Mouse (Mus musculus) embryo, embryonic 10.5 days (tissue): ENCODE results near the gene Myh9.
"Not testable (repeated sequence)": the region's sequence is repeated elsewhere in the genome, so short reads cannot be mapped to it uniquely, and the experiment has no call there.

ENCODE experiments used
- DNase-seq: peaks from one replicate; pipeline ENCODE4 v3.0.0-alpha.2; 2015; ENCODE audit warnings: low spot score

Myh9 gene

DNA sequence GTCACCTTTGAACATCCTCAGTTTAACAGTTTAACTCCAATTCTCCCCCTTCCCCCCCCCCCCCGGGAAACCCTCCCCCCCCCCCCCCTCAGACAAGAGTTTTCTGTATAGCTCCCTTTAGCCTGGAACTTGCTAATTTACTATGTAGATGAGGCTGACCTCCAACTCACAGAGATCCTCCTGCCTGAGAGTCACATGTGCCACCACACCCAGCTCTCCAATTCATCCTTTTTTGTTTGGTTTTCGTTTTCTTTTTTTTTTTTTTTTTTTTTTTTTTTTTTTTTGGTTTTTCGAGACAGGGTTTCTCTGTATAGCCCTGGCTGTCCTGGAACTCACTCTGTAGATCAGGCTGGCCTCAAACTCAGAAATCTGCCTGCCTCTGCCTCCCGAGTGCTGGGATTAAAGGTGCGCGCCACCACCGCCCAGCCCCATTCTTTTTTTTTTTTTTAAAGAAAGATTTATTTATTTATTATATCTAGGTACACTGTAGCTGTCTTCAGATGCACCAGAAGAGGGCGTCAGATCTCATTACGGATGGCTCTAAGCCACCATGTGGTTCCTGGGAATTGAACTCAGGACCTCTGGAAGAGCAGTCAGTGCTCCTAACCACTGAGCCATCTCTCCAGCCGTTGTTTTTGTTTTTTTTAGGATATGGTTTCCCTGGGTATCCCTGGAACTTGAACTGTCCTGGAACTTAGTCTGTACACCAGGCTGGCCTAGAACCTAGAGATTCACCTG lies 25.4 kb upstream of the Myh9 start:
- not testable (repeated sequence) for DNase-seq

DNA sequence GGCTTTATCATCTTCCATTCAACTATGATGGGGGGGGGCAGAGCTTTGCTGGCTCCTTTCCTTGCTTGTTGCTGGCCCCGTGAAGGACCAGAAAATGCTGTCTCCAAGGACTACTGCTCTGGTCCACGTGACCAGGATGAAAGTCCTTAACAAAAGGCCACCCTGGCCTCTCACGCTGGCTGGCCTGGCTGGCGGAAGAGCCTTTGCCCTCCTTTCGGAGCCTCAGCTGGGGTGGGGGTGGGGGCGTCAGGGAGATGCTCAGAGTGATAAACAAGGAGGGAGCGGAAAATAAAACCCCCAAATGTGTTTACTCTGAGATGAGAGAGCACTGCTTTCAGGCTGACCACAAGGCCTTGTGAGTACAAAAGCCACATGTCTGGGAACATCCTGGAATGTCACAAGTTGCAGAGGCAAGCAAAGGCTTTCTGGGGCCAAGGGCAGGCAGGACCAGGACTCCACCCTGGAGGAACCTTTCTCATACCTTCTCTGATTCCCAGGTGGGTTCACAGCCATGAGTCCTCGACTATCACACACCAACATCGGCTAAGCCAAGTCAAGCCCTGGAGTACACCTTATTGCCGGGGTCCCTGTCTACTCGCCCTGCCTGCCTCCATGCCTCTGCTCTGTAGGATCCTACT lies 24.7 kb upstream of the Myh9 start:
- DNase-seq = no peak

DNA sequence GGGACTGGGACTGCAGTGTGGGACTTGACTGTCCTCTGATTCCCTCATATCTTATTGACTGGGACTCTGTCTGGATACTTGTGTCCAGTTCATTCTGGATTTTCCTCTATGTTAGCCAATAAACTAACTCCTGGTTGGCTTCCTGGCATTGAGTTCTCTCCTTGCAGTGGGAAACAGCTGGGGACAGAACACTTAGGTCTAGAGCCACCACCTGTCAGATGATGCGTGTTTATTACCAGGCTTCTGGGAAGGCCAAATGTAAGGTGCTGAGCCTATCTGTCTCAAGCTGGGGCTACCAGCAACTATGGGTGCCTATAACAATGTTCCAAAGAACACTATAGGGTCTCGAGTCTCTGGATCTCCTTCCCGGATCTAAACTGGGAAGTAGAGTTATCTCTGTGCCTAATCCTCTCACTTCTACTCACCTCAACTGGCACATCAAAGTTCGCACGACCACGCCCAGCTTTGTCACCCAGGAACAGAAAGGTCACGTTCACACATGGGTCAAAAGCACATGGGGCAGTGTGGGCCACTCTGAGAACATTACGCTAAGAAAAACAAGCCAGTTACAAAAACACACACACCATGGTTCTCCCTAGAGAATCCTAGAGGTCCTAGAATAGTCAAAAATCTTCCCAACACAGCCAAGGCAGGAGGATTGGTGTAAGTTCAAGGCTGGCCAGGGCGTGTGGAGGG lies 22.2 kb upstream of the Myh9 start:
- DNase-seq = no peak

DNA sequence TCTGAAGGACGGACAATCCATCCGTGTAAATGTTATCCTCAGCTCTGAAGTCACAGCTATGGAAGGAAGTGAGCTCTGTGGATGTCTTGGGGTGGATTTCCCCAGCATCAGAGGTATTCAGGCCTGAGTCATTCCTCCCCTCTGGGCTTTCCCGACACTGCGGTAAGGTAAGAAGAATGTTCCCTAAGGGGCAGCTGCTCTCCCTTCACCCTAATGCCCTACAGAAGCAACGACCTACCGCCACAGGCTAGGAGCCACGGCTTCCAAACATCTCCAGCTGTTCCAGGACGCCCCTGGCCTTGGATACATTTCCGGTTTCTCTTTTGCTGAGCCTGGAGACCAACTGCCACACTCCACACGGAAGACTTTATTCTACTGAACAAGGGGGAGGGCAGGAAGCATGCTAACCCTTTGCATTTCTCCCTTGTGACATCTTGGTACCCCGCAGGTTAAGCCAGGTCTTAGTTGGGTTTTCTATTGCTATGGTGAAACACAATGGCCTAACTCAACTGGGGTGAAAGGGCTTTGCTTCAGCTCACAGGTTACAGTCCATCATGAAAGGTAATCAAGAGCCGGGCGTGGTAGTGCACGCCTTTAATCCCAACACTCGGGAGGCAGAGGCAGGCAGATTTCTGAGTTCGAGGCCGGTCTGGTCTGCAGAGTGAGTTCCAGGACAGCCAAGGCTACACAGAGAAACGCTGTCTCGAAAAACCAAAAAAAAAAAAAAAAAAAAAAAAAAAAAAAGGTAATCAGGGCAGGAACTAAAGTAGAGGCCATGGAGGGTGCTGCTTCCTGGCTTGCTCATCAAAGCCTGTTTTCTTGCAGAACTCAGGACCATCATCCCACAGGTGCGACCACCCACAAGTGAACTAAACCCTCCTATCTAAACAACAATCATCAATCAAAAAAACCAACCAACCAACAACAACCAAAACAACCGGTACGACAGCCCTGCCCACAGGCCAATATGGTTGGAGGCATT lies 21.3 kb upstream of the Myh9 start:
- DNase-seq = no peak

DNA sequence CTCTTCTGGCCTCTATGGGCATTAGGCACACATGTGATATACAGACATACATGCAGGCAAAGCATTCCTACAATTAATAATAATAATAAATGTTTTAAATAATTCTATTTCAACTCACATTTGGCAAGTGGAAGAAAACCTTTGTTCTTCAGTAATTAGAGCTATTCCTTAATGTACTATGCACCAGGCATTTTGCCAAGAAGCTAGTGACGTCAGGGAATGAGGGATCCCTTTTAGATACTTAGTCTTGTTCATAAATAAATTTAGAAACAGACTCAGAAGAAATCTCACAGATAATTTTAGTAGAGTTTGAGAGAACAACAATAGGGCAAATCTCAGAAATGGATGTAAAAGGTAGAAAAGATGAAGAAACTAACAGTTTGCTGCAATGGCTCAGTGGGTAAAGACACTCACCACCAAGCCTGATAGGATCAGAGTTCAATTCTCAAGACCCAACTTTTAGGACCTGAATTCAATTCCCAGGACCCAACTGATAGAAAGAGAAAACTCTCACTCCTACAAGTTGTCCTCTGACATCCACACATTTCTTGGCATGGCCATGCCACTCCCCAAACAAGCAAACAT lies 18.2 kb upstream of the Myh9 start:
- no peak for DNase-seq

DNA sequence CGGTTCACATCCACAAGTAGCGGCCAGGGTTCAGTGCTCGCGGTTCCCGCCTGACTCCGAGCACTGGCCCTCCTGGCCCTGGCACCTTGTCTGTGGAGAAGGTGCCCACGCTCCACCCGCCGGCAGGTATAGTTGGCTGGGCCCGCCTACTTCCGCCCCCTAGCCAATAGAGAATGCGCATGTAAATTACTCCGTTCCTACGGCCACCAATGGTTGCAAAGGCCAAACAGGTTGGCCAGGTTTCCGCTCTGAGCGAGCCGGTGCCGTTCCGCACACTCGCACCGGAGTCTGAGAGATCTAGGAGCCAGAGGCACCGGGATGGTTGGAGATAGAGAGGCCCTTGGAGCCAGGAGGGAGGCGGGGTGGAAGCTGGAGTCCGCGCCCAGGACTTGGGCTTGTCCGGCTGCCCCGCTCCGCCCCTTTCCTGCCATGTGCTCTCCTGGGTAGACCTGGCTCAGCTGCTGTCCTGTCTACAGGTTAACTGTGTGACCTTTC lies 15.7 kb upstream of the Myh9 start:
- DNase-seq = peak; percentile 79

DNA sequence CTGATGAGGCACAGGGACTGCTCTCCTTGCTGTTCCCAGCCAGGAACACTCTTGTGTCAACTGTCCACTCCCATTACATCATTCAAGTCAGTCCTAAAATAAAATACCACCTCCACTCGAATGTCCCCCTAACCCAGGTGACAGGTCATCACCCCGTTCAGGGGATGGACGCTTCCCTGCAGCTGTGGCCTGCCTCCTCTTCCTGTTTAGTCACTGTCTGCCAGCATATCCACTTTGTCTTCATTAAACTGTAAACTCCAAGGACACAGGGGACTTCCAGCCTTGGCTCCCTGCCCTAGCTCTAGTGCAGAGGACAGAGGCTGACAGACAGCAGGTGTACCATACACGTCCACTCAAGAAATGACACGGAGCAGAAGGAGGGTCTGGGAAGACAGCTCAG lies 14.6 kb upstream of the Myh9 start:
- DNase-seq = no peak

DNA sequence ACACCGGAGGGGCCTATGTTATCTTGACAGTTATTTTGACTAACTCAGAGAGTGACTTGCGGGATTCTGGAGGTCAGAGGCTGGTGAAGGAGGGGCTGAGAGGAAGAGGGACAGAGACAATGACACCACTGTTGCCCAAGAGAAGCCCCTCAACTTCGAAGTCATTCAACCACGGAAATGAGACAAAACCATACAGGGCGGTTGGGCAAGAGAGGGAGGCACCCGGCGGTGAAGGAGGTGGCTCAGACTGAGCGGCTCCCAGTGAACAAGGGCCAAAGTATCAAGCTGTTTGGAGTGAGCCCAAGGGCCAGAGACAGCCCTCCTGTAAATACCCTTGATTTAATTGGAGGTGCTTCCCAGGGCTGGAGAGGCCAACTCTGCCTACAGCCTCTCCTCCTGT lies 13.3 kb upstream of the Myh9 start:
- DNase-seq = no peak

DNA sequence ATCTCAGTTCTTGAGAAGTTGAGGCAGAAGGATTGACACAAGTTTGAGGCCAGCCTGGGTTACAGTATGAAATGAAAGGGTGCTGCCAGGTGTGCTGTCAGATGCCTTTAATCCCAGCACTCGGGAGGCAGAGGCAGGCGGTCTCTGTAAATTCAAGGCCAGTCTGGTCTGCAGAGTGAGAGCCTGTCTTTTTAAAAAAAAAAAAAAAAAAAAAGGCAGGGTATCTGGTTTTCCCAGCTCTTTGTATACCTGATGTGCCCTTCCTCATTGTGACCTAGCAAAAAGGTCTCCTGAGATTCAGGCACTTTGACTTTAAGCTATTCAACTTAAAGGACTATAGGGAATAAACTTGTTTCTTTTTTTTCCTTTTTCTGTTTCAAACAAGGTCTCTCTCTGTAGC lies 10.0 kb upstream of the Myh9 start:
- DNase-seq = no peak

DNA sequence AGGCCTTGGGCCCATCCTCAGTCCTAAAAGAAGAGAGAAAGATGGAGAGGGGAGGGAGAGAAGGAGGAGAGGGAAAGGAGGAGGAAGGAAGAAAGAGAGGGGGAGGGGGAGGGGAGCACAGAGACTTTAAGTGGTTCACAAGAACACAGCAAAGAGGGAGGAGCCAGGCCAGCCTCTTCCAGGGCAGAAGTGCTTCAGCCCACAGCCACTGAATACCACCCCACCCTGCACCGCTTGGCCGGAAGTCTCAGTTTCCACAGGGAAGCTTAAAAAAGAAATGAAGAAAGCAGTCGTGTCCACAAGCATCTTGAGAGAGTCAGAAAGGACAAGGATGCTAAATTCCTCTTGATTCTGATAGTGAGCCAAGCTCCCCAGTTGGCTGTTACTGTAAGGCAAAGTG lies 9.2 kb upstream of the Myh9 start:
- no peak for DNase-seq

DNA sequence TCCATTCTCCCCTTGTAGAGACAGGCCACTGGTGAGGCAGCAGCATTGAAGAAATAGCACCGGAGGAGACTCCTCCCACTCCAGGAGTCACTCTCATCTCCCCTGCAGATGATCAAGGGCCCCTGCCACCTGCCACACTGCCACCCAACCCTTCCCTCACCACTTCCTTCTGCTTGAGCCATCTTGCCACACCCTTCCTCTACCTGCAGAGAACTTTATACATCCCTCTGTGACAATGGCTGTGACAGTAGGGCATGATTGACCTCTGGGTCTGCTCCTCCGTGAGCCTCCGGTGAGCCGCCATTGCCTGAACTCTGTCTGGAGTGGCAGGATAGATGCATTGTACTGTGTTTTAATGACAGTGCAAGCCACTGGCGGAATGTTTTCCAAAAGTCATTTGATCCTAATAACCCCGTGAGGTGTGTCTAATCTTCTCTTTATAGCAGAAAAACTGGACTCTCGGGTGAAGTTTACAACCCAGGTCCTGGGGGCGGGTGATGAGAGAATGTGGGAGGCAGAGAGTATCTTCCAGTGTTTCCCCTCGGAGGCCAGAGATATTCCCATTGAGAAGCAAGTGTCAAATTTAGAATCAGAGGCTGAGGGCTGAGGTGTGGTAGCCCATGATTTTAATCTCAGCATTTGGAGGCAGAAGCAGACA lies 7.7 kb upstream of the Myh9 start:
- DNase-seq = no peak

DNA sequence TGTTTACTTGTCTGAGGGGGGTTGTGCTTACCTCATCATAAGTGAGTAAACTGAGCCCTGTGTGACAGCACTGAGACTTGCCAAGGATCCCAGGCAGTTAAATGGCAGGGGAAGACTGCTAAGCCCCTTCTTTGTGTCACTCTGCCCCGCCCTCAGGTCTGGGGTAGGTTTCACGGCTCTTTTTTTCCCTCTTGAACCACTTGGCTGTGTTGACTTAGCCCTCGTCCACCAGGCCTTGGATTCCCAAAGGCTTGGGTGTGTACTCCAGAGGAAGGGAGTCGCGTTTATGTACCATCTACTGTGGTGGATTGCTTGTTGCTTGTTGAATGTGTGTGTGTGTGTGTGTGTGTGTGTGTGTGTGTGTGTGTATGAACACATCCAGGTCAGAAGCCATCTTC lies 7.1 kb upstream of the Myh9 start:
- DNase-seq = no peak

DNA sequence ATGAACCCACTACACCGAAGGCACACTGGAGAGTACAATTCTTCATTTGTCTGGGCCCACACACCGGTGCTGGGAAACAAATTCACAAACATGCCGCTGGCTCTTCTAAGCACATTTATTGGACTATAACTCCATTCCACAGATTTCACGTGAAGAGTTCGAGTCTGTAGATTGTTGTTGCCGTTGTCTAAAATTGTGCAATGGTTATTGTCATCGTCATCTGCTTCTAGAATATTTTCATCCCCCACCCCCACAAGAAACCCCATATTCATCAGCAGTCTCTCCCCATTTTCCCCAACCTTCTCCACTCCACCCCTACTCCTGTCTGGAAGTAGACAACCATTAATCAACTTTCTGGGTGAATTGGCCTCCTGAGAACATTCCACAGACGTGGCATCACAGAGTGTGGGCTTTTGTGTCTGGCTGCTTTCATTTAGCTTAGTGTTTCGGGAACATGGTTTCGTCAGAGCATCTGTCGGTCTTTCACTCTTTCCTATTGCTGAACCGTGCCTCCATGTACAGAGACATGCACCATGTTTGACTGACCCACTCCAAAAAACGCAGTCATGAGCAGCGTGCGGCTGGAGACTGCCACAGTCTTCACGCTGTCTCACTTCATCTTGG lies 6.6 kb upstream of the Myh9 start:
- DNase-seq = no peak

DNA sequence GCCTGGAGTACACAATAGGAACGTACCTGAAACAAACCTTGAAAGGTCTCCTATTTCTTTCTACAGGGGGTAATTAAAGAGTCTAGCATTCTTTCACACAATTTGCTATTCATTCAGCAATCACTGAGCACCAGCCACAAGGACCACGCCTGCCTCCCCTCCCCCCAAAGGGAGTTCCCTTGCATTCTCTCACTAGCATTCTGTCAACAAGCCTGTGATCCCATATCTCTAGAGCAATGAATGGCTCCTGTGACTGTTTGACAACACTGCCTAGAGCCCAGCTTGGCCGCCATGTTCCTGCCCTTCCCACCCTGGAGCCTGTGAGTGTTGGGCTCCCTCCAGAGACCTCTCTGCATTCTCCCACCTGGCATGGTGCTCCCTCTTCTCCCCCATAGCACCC lies 5.9 kb upstream of the Myh9 start:
- no peak for DNase-seq

DNA sequence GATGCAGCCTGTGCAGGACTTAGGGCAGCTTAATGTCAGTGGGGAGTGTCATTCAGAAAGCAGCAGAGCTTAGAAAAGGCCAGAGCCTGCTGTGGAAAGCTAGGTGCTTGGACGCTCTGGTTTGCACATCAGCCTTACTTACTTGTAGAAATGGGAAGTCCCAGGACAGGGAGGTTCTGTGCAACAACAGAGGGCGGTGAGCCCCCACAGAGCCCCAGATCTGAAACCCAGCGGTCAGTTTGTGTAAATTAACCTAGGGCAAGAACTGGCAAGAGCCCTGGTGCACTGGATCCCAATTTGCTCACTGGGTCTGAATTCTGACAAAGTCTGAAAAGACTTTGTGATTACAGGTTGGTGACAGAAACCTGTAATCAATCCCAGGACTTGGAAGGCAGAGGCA lies 5.1 kb upstream of the Myh9 start:
- no peak for DNase-seq

DNA sequence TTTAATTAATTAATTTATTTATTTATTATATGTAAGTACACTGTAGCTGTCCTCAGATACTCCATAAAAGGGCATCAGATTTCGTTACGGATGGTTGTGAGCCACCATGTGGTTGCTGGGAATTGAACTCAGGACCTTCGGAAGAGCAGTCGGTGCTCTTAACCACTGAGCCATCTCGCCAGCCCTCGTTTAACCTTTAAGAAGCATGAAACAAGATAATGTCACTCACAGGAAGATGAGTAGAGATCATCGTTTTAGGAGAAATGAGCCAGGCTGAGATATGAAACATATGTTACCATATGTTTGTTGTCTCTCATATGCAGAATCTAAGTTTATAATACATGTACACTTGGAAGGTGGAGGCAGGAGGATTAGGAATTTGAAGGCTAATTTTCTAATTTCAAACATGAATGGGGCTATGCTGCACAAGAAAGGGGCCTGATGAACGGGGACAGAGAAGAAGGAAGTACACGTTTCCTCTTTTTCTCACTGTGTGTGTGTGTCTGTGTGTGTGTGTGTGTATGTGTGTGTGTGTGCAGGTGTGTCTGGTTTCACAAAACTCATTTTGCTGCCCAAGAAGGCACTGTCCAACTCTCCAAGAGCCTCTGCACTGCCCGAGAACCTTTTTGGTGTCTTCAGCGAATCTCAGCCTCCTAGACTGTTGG lies 4.1 kb upstream of the Myh9 start:
- not testable (repeated sequence) for DNase-seq

DNA sequence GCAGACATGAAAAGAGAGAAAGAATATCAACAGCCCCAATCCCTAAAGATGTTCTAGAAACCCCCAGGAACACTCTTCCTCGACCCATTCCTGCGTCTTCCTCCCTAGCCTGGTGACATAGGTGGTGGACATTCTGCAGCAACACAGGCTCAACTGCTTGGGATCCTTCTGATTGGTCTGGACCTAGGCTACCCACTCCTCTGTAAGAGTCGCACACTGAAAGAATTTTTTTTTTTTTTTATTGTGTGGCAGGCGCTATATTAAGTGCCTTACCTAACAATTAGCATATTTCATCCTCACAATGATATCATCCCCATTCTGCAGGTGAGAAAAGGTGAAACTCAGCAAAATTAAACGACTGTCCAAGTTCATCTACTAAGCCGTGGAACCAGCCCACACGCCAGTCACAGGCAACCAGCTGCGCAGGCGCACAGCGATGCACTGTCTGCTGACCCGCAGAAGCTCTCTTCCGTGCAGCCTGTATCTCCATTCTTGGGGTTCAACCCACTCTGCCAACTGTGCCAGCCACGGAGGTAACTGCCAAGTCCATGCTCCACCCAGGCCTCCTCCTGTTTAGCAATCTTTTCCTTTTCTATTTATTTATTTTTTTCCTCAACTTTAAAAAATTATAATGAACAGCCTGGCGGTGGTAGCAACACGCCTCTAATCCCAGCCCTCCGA lies 3.1 kb upstream of the Myh9 start:
- DNase-seq = no peak

DNA sequence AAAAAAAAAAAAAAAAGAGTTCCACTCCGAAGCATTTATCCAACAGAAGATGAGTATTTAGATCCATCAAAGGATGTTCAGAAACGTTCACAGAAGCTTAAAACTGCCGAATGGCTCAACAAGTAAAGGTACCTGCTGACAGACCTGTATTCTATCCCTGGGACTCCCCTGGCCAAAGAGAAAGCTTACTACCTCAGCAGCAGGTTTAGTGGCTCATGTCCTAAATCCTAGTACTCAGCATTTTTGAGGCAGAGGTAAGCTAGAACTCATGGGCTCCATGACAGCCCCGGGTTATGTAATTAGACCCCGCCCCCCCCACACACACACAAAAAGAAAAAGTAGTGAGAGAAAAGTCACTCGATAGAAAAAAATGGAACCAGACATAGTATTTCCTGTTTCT lies 2.1 kb upstream of the Myh9 start:
- DNase-seq = no peak

DNA sequence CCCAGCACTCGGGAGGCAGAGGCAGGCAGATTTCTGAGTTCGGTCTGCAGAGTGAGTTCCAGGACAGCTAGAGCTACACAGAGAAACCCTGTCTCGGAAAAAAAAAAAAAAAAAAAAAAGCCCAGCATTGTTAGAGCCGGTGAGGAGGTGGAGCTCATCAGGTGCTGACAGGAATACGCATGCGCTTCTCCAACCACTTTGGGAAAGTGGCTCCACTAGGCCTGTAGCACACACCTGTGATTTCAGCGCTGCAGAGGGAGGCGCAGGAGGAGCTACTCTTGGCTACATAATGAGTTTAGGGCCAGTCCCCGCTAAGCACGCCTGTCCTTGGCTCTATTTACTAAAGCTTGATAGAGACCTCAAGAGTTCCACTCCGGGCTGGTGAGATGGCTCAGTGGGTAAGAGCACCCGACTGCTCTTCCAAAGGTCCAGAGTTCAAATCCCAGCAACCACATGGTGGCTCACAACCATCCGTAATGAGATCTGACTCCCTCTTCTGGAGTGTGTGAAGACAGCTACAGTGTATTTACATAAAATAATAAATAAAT lies 1.6 kb upstream of the Myh9 start:
- DNase-seq = not testable (repeated sequence)
